Mouse (Mus musculus): ENCODE results near the gene Hbq1a.

GRCm38 (mm10) chr11:32267964-32268363 lies 31.9 kb upstream of the Hbq1a start:
- TF ChIP-seq GATA1 (IDR thresholded peaks at IDR 0.05; ENCODE audit: borderline replicate concordance, low read length) (no peak), FLI1 (IDR thresholded peaks at IDR 0.05; ENCODE audit: low read length) (no peak)
